Mouse (Mus musculus): Measurements from ENCODE around the gene Ramp1. TPM values are rescaled to one million over a fixed set of nuclear protein-coding genes. Genes with fewer than 3 reads are reported as not detected.
A peak's percentile ranks its signal among the peaks of the same experiment; 100 is the strongest.

The Ramp1 gene
- total RNA-seq, 2 experiments from 2014 or later, result 22.6 to 23.3 TPM

DNA sequence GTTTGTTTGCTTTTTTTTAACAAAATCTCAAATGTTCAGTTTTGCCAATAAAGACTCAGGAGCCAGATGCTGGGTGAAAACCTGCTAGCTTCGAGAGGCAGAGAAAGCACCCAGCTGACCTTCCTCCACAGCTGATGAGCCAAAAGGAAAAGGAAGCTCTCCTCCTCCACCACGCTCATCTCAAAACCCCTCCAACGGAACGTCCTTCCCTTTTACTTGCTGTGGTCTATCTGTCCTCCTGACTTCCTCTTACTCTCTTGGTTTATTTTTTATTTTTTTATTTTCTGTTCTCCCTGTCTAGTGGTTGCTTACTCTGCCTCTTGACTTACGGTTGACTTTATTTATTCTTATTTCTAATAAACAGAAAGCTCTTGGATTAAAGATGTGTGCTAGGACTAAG is 55.8 kb downstream of the Ramp1 start:
- DNase-seq (ENCODE audit: low spot score), result no peak

- DNase-seq (ENCODE audit: low spot score), result no peak
Measured at GRCm38 (mm10) chr1:91237676-91238075, 58.1 kb downstream of the Ramp1 start.

DNA sequence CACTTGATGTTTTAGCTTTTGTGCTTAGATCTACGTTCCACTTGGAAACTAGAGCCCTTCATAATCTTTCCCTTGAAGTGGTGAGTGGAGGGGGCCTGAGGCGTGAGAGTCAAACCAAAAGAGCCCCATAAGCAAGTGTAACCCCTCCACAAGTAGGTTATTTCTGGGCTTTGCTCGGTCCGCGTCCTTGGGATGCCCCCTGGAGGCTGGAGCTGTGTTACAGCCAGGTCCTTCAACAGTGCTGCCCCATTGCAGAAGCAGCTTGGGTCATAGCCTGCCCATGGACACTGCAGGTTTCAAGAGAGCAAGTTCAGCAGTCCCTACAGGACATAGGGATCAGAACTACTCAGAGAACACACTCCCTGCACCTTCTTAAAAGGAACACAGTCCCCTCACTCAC is 59.5 kb downstream of the Ramp1 start:
- DNase-seq (ENCODE audit: low spot score), result peak; percentile 71

DNA sequence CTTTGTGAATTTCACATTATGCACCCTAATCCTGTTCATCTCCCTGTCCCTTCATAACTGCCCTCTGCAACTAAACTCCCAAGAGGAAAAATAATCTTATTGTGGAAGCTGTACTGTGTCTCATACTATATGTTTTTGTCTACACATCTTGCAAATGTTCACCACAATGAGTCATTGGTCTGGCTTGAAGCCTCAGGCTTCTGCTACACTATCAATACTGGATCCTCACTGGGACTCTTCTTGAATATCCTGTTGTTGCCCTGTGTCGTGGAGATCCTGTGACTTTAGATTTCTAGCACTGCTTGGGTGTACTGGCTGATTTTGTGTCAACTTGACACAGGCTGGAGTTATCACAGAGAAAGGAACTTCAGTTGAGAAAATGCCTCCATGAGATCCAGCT is 60.2 kb downstream of the Ramp1 start:
- no peak for DNase-seq (ENCODE audit: low spot score)

GRCm38 (mm10) chr1:91240685-91241084 is 61.1 kb downstream of the Ramp1 start:
- DNase-seq (ENCODE audit: low spot score), result no peak

GRCm38 (mm10) chr1:91241249-91241648 is 61.6 kb downstream of the Ramp1 start:
- DNase-seq (ENCODE audit: low spot score), result no peak

DNA sequence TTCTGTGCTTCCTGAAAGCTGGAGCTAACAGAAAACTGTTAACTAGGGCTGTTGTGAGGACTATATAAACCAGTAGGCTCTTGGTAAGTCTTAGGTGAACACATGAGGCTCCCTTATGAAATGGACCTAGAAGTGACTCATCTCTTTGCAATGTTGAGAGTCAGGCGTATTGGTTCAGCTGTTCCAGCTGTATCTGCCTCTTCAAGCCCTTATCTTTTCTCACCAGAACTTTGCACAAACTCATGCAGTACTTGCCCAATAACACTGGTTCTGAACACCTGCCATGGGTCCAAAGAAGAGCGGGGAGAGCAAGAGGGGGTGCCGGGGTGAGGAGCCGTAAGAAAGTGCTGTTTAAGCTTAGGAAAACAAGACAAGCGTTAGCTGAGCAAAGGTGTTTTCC is 68.6 kb downstream of the Ramp1 start:
- no peak for DNase-seq (ENCODE audit: low spot score)

GRCm38 (mm10) chr1:91248970-91249369 is 69.3 kb downstream of the Ramp1 start:
- DNase-seq (ENCODE audit: low spot score), result no peak

DNA sequence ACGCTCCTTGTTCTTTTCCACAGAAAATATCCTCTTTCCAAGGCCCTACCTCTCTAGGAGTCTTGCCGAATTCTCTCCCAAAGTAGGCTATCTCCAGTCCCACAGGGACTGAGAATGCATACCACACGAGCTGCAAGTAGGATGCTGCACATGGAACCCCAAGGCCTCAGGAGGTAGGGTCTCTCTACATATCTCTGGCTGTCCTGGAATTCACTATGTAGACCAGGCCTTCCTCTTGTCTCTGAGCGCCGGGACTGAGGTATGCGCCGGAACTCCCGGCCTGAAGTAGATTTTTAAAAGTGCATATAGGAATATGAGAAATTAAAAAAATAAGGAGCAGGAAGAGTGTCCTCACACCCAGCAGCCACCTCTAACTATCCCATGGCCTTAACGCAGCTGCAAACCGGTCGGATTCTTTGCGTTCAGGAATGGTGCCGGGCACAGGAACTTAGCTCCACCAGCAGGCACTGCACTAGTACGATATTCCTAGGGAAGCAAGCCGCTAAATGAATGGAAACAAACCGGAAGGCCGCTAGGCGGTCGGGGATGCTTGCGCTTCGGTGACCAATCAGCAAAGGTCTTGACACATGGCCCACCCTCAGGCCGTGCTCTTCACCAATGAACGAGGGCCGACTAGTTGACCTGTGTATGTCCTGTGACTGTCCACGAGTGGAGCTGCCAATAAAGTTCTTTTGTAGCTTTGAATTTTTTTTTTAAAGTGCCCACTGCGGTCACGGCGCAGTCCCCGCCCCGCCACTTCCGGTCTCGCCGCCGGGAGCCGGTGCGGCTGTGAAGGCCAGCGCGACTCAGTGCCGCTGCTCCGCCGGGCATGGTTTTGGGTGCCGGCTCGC is 70.2 kb downstream of the Ramp1 start, which contains the start of gene Ube2f:
Gene Ube2f (plus strand): TSS at position 741 of the 851 bp plus-strand sequence.
- DNase-seq (ENCODE audit: low spot score), result peak; percentile 95

DNA sequence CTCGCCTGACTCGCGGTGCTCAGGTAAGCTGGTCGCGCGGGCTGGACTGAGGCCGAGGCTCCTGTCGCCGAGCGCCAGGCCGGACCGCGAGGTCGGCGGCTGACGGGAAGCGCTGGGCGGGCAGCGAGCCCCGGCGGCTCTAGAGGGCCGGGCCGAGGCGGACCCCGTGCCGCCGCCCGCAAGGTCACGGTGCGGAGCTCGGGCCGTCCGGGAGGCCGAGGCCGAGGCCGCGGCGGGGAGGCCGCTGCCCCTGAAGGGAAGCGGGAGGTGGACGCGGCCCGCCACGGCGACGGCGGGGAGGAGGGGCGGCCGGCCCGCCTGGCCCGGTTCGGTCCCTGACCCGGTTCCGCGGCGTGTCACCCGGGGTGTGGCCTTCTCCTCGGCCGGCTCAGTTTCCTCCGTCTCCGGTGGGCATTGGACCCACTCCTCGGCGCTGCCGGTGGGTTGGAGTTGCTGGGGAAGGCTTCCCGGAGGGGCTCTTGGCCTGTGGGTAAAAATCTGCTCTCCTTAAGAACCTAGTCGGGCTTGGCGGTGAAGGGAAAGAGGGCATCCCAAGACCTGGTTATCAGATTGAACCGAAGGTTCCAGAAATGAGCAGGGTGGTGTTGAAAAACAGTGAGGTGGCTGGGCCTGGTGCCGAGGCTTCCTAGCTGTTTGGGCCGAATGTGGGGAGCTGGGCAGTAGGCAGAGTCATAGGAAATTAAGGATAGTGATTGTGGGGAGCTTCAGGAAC is 71.0 kb downstream of the Ramp1 start:
- peak; percentile 26 for DNase-seq (ENCODE audit: low spot score)

DNA sequence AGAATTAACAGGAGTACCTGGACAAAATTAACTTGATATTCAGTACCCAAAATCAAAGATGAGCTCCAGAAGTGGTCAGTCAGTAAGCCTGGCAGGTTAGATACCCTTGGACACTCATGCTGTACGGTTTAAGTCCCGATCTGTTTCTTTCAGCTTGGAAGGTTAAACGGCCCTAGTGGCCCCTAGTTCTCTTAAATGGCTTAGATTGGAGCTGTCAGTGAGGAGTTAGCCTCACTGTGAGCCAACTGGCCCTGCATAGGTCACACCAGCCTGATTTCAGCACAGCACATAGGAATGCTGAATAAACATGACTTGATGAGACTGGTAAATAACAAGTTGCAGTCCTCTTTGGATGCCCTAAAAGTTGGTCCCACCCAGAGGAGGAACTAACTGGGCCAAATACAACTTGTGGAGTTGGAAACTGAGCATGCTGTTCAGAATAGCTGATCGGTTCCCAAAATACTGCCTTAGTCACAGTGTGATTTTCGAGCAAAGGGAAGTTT is 71.6 kb downstream of the Ramp1 start:
- no peak for DNase-seq (ENCODE audit: low spot score)

- no peak for DNase-seq (ENCODE audit: low spot score)
Measured at GRCm38 (mm10) chr1:91251927-91252326, 72.3 kb downstream of the Ramp1 start.

DNA sequence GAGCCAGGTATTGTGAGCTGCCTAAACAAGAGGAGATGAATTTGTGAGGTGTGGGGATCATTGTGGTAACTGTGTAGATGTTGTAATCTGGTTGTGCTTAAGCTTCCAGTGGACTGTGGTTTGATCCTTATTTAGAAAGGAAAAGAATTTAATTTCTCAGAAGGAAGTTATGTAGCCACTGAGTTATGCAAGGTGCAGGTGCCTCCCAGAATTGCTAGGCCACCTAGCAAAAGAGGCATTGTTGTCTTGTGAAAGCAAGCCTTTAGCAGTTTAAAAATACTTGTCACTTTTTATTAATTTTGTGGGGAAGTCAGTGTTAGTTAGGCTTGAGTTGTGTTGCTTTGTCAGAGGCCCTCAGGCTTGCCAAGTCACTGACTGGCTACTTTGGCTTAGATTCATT is 78.3 kb downstream of the Ramp1 start:
- no peak for DNase-seq (ENCODE audit: low spot score)

GRCm38 (mm10) chr1:91259794-91260193 is 80.2 kb downstream of the Ramp1 start:
- no peak for DNase-seq (ENCODE audit: low spot score)

DNA sequence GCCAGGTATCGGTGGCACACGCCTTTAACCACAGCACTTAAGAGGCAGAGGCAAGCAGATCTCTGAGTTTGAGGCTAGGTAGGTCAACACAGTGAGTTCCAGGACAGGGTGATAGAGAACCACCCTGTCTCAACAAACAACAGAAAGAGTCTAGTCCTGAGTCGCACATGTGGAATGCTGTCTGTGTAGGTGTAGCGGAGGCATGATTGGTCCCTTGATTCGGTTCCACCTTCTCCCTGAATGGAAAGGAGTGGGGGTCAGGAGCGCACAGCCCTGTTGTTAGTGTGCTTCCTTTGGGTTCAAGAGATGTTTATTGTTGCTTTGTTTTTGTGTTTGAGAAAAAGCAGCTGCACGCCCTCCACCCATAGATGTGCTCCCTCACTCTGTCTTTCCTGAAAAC is 82.9 kb downstream of the Ramp1 start:
- no peak for DNase-seq (ENCODE audit: low spot score)

DNA sequence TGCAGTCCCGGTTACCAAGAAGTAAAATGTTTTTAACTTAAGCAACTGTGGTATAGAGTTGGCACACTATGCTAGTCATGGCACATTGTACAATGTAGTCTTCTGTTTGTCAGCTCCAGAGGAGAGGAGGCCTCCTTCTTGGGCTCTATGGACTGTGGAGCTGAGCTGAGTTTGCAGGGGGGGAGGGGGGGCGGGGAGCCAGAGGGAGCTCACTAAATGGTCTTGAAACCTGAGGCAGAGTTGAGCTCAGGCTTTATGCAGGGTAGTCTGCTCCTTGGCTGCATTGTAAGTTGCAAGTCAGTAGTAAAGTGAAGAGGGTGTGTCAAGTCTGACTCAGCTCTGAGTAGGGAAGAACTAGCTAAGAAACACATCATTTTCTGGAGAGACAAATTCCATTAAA is 92.6 kb downstream of the Ramp1 start:
- no peak for DNase-seq (ENCODE audit: low spot score)

Other genes with a start within 250 kb of the Ramp1 start
- gene Prlh, start 226.7 kb upstream of the Ramp1 start, total RNA-seq (2021), result not detected
- not detected for gene Rab17, start 210.2 kb upstream of the Ramp1 start, total RNA-seq (2021)
- 100 to 1,000 TPM; 119 to 121 TPM for gene Lrrfip1, start 181.1 kb upstream of the Ramp1 start, total RNA-seq (2021)
- gene Rbm44, start 34.7 kb upstream of the Ramp1 start, total RNA-seq (2021), result not detected
- 10 to 100 TPM; 50.7 to 53.9 TPM for gene Ube2f, start 70.5 kb downstream of the Ramp1 start, total RNA-seq (2021)
- gene Scly, start 118.5 kb downstream of the Ramp1 start, total RNA-seq (2021), result 1 to 10 TPM; 8.1 TPM
- gene Espnl, start 142.3 kb downstream of the Ramp1 start, total RNA-seq (2021), result under 1 TPM in 1 of 2 experiments, not detected in 1; 0.12 TPM
- 10 to 100 TPM; 72.6 to 80.4 TPM for gene Klhl30, start 171.2 kb downstream of the Ramp1 start, total RNA-seq (2021)
- gene Erfe, start 186.6 kb downstream of the Ramp1 start, total RNA-seq (2021), result 1 to 10 TPM; 1.2 to 1.6 TPM
- 10 to 100 TPM; 35.4 to 40.1 TPM for gene Ilkap, start 219.0 kb downstream of the Ramp1 start, total RNA-seq (2021)
- gene Hes6, start 234.2 kb downstream of the Ramp1 start, total RNA-seq (2021), result 1 to 10 TPM; 6.0 to 6.4 TPM

Measured in gastrocnemius, adult 18-20 months (tissue).